In genomic region chr2:165233491-165234290, GRCm38 (mm10) we compare ENCODE assay signal across 7 mouse cellular contexts. TPM values are rescaled to one million over a fixed set of nuclear protein-coding genes. Genes with fewer than 3 reads are reported as not detected.
A peak's percentile ranks its signal among the peaks of the same experiment; 100 is the strongest.
DNase-seq lines count a peak whose midpoint lies in the region; ATAC-seq and TF ChIP-seq lines count a peak whose summit lies in the region.

No protein-coding gene starts in this region.

- peak overlapping the region; percentile 83 for H3K9ac ChIP-seq in hindbrain, embryonic 12.5 days
- peak overlapping the region; percentile 48; the same call in 1 of the 2 replicates for H3K9ac ChIP-seq in limb, embryonic 11.5 days (ENCODE audit: low read length)

- peak; percentile 23; the same call in 1 of the 2 replicates for TF ChIP-seq CTCF in cerebellum, adult 2 months (IDR thresholded peaks at IDR 0.05; ENCODE audit: borderline replicate concordance, insufficient read depth, low read depth, low read length)

- H3K4me1 ChIP-seq in cerebellum, adult 2 months (ENCODE audit: control insufficient read depth, insufficient read depth, low read length), result peaks cover 24% of the 10 kb centered on the region
- H3K4me1 ChIP-seq in hindbrain, embryonic 12.5 days, result peaks cover 40% of the 10 kb centered on the region
- H3K4me1 ChIP-seq in limb, embryonic 11.5 days (ENCODE audit: control insufficient read depth, insufficient read depth, low read length), result peaks cover 11% of the 10 kb centered on the region
- H3K4me1 ChIP-seq in midbrain, embryonic 10.5 days, result peaks cover 62% of the 10 kb centered on the region

- H3K4me3 ChIP-seq in cerebellum, adult 2 months (replicated peaks; ENCODE audit: insufficient read depth, low read depth, low read length), result peak overlapping the region; percentile 76
- peak overlapping the region; percentile 68 for H3K4me3 ChIP-seq in hindbrain, embryonic 12.5 days
- peak overlapping the region; percentile 50 for H3K4me3 ChIP-seq in limb, embryonic 11.5 days (ENCODE audit: low read depth, low read length)
- peak overlapping the region; percentile 69 for H3K4me3 ChIP-seq in midbrain, embryonic 10.5 days

- WGBS in cerebellum, adult 2 months, result under 1% methylated on average over 82 of the region's 82 CpGs
- under 1% methylated on average over 78 of the region's 82 CpGs for WGBS in hindbrain, embryonic 12.5 days
- 2% methylated on average over 81 of the region's 82 CpGs for WGBS in limb, embryonic 11.5 days
- WGBS in midbrain, embryonic 10.5 days, result under 1% methylated on average over 82 of the region's 82 CpGs

- no peaks in the 10 kb centered on the region for H3K9me3 ChIP-seq in hindbrain, embryonic 12.5 days (replicated peaks)
- H3K9me3 ChIP-seq in limb, embryonic 11.5 days (ENCODE audit: control insufficient read depth, low read length), result no peaks in the 10 kb centered on the region
- H3K9me3 ChIP-seq in midbrain, embryonic 10.5 days (replicated peaks), result no peaks in the 10 kb centered on the region

- H3K27me3 ChIP-seq in cerebellum, adult 2 months (ENCODE audit: control insufficient read depth, insufficient read depth, low read length), result no peaks in the 10 kb centered on the region
- peaks cover 84% of the 10 kb centered on the region for H3K27me3 ChIP-seq in hindbrain, embryonic 12.5 days
- H3K27me3 ChIP-seq in limb, embryonic 11.5 days (ENCODE audit: control insufficient read depth, insufficient read depth, low read length), result peaks cover 91% of the 10 kb centered on the region
- peaks cover 100% of the 10 kb centered on the region for H3K27me3 ChIP-seq in midbrain, embryonic 10.5 days (ENCODE audit: low read depth, poor library complexity, severe bottlenecking)

- peak; percentile 47; the same call in 1 of the 2 replicates for ATAC-seq in frontal cortex, adult (ENCODE audit: low TSS enrichment)
- peak; percentile 33; the same call in 1 of the 2 replicates for ATAC-seq in hindbrain, embryonic 12.5 days (ENCODE audit: low FRiP score)
- no peak for ATAC-seq in limb, embryonic 11.5 days (ENCODE audit: insufficient number of reproducible peaks, low FRiP score, low TSS enrichment, low read depth)

- no peaks in the 10 kb centered on the region for H3K36me3 ChIP-seq in hindbrain, embryonic 12.5 days
- no peaks in the 10 kb centered on the region for H3K36me3 ChIP-seq in limb, embryonic 11.5 days (ENCODE audit: control insufficient read depth, insufficient read depth, low read length)
- no peaks in the 10 kb centered on the region for H3K36me3 ChIP-seq in midbrain, embryonic 10.5 days

- no peak for TF ChIP-seq POLR2A in cerebellum, adult 2 months (IDR thresholded peaks at IDR 0.05; ENCODE audit: borderline replicate concordance, insufficient read depth, low read length)

- H3K27ac ChIP-seq in cerebellum, adult 2 months (ENCODE audit: insufficient read depth, low read length), result peak overlapping the region; percentile 95
- H3K27ac ChIP-seq in hindbrain, embryonic 12.5 days, result peak overlapping the region; percentile 83; the same call in 1 of the 2 replicates
- no peak overlapping the region for H3K27ac ChIP-seq in limb, embryonic 11.5 days (replicated peaks; ENCODE audit: low read depth, low read length)
- peak overlapping the region; percentile 87 for H3K27ac ChIP-seq in midbrain, embryonic 10.5 days (replicated peaks)

- DNase-seq in ZHBTc4 (ENCODE audit: low read depth, low spot score), result peak; percentile 69
- DNase-seq in cerebellum, adult 2 months, result peak; percentile 64 to 72
- peak; percentile 78 for DNase-seq in limb, embryonic 11.5 days (ENCODE audit: low spot score)
- DNase-seq in midbrain, embryonic 10.5 days (ENCODE audit: low spot score), result peak; percentile 76
- DNase-seq in spleen, postnatal 10 days (ENCODE audit: low spot score in 2 of 2), result peak; percentile 21 to 68

- H3K4me2 ChIP-seq in hindbrain, embryonic 12.5 days (replicated peaks), result peak overlapping the region; percentile 96
- H3K4me2 ChIP-seq in limb, embryonic 11.5 days (ENCODE audit: low read depth, severe bottlenecking), result peak overlapping the region; percentile 95

RNA-seq across cellular contexts. Expression of gene Cdh22, which starts 1.0 kb away (rescaled TPM):
- 51.9 and 56.3 TPM in 2 replicates for polyA plus RNA-seq in cerebellum, adult 2 months (2012; rRNA removed)
- 12.3 and 13.5 TPM in 2 replicates for polyA plus RNA-seq in hindbrain, embryonic 12.5 days (2016; fragmentation: Nextera tagmentation; extraction: Ambion mirVana)
- 1.1 TPM in 2 replicates for polyA plus RNA-seq in limb, embryonic 11.5 days (2014; fragmentation: Nextera tagmentation; extraction: Ambion mirVana)
- 3.9 and 7.1 TPM in 2 replicates for polyA plus RNA-seq in midbrain, embryonic 10.5 days (2016; fragmentation: Nextera tagmentation; extraction: Ambion mirVana)

RNA-seq across cellular contexts. Expression of gene Slc35c2, which starts 54.0 kb away (rescaled TPM):
- 78.2 and 84.0 TPM in 2 replicates for polyA plus RNA-seq in cerebellum, adult 2 months (2012; rRNA removed)
- polyA plus RNA-seq in hindbrain, embryonic 12.5 days (2016; fragmentation: Nextera tagmentation; extraction: Ambion mirVana), result 57.1 and 57.9 TPM in 2 replicates
- polyA plus RNA-seq in limb, embryonic 11.5 days (2014; fragmentation: Nextera tagmentation; extraction: Ambion mirVana), result 41.5 and 41.9 TPM in 2 replicates
- 72.8 and 73.0 TPM in 2 replicates for polyA plus RNA-seq in midbrain, embryonic 10.5 days (2016; fragmentation: Nextera tagmentation; extraction: Ambion mirVana)
